Mouse (Mus musculus): ENCODE data around the gene Pabpc4. TPM values are rescaled to one million over a fixed set of nuclear protein-coding genes. Genes with fewer than 3 reads are reported as not detected.

The Pabpc4 gene
- 10 to 100 TPM; 62.6 to 65.5 TPM for total RNA-seq (2021)

DNA sequence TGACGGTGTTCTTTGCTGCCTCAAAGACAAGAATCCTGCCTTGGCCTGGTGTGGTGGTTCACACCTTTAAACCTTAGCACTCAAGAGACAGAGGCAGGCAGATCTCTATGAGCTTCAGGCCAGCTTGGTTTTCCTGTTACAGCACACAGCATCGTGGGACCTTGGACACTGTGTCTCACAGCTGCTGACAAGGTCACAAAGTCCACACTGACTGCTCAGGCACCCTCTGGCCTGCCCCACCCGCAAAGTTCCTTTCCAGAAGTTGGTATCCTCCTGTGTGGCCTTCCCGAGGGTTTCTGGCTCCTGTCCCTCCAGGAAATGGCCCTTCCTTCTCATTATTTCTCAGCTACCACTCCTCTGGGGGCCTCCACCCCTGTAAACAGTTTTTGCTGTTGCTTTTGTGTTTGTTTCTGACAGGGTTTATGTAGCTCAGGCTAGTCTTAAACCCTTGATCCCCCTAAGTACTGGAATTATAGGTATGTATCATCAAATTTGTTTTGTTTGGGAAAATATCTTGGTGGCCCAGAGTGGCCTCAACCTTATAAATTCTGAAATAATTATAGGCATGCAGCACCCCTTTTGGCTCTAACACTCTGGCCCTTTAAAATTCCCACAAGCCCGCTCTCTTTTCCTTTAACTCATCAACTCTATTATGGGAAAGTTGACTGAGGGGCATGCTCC is at the start of gene Pabpc4:
Pabpc4 (plus strand) TSS at position 631 of the 681 bp plus-strand sequence.
- intact Hi-C loops (cut with DNase I) = no loop called here
- no peak for DNase-seq

DNA sequence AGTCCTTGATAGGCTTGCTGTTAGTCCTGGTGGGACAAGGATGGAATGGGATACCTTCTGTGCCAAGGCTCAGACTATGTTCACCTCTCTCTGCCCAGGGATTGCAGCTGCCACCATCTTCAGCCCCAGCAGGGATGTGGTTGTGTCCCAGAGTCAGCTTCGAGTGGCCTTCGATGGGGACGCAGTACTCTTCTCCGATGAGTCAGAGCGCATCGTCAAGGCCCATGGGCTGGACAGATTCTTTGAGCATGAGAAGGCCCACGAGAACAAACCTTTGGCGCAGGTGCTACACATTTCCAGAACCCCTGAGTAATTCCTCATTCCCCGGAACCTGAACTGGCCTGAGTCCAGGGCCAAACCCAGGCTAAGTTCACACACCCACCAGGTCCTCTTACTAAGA is 48.2 kb upstream of the Pabpc4 start:
- no peak for DNase-seq
- intact Hi-C loops (cut with DNase I) = no loop called here

DNA sequence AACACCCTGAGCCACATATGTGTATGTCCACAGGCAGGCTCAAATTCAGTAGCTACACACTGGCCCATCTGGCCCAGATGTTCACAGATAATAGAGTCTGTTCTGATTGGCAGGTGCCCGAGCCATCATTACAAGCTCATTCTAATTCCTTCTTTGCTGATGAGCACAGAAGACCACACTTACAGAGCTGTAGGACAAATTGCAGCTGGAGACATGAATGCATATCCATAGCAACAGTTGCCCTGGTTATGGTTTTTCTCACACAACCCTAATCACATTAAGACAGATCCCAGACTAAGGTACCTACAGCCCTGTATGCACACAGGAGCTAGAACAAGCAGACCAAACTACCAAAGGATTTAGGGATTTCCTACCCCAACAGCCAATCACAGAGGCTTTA is 46.8 kb upstream of the Pabpc4 start:
- no peak for DNase-seq
- intact Hi-C loops (cut with DNase I) = loop anchor here (5.0 kb wide), 1 partner anchor 37 kb away; no protein-coding TSS in a partner anchor

DNA sequence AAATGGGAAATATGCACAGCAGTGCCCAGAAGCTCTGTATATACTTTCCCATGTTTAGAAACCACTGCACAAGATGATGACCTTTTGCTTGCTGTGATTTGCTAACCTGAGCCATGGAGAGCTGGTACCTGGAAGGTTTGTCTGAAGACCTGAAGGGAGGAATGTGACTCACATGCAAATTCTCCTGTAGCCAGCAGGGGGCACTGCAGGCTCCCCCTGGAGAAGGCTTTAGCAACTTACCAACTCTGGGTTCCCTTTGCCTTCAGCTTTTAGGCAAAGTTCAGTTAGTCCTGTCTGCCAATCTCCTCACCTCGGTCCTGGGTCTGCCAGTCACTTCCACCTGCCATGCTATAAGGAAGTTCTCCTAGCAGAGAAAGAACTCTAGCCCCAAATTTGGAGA is 45.4 kb upstream of the Pabpc4 start:
- DNase-seq = no peak
- intact Hi-C loops (cut with DNase I) = loop anchor here (5.0 kb wide), 1 partner anchor 36 kb away; no protein-coding TSS in a partner anchor

DNA sequence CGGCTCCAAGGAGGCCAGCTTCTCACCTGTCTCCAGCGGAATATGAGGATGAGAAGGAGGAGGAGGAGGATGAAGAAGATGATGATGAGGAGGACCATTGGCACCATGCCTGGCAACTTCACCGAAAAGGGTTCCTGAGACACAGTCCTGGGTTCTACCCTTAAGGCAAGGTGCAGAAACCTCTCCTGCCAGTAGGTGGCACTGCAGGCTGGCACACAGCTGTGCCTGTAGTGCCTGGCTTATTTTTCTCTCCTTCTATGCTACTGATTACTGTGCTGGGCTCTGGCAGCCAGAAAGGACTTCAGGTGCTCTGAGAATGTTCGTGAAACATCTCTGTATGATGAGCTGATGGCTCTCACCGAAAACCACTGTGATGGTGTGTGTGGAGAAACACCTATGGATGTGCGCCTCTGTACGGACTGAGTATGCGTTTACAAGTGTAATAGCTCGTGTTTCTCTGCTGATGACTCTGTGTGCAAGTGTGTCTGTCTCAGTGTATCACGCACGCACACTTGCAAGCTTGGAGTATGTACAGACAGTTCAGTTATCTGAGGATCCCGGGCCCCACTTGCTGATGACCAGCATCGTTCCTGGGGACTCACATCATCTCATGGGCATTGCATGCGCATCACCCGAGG is 42.3 kb upstream of the Pabpc4 start:
- peak; percentile 79 for DNase-seq
- intact Hi-C loops (cut with DNase I) = loop anchor here (5.0 kb wide), 1 partner anchor 32 kb away; no protein-coding TSS in a partner anchor

DNA sequence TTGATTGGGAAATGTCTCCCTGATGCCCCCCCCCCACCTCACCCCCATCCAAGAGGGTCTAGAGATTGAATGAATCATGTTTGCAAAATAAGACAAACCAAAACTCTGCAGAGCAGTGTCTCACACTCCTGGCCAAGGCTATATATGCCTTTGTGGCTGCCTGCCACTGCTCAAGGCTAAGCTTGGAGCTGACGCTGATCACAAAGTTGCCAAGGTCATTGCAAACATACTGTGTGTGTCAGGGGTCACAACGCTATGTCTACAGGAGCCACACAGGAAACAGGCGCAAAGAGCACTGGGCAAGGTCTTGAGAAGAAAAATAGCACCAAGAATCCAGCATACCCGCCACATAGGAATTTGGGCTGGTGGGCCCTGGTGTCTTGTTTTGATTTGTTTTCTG is 41.5 kb upstream of the Pabpc4 start:
- DNase-seq = no peak
- intact Hi-C loops (cut with DNase I) = no loop called here

DNA sequence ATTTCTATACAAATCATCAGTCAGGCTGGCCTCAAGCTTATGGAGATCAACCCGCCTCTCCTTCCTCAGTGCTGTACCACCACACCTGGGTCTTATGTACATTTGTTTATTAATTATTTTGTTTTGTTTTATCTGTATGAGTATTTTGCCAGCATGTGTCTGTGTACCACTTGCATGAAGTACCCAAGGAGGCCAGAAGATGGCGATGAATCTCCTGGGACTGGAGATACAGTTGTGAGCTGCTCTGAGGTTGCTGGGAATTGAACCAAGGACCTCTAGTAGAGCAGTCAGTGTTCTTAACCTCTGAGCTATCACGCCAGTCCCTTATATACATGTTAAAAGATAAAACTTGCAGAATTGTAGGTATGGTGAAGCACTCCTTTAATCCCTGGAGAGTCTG is 38.8 kb upstream of the Pabpc4 start:
- DNase-seq = no peak
- intact Hi-C loops (cut with DNase I) = no loop called here

DNA sequence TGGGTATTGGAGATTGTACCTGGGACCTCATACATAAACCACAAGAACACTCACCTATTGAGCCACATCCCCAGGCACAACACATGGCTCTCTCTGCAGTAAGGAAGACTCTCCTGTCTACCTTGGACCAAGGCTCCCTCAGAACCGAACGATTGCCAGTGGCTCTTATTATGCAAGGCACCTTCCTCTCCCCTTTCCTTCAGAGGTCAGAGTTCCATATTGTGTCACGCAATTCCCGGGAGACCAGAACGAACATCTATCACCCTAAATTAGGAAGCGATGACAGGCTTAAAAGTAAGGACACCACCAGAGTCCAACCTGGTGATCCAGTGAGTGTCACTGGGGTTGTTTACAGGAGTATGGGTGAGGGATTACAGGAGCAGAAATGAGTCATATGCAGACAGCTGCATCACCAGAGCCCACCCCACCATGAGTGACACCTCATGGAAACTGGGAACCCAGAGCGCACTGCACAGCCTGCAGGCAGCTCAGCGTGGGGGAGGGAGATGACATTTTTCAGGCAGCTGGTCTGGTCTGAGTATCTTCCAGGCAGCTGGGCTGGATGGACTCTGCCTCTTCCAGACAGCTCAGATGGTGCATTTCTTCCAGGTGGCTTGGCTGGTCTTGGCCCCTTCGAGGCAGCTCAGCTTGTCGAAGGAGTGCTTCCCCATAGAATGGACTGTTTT is 36.3 kb upstream of the Pabpc4 start:
- peak; percentile 62 for DNase-seq

DNA sequence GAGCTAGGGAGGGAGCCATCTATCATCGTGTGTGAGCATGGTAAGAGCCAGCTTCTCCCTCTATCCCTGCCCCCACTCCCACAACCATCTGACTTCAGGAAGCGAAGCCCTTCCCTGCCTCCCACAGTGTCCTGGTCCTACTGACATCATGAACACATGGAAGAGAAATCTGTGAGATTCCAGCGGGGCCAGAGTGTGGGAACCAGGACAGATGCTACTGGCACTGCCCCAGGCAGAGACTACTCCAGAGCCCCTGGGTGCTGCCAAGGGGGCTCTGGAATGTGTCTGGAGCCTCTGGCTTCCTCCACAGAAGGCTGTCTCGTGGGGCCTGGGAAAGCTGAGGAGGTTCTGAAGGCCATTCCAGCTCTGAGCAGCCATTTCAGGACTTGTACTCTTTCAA is 34.4 kb upstream of the Pabpc4 start:
- intact Hi-C loops (cut with DNase I) = no loop called here
- DNase-seq = peak; percentile 53

More for the DNA sequence above, 36.3 kb upstream of the Pabpc4 start:
- intact Hi-C loops (cut with DNase I) = no loop called here

DNA sequence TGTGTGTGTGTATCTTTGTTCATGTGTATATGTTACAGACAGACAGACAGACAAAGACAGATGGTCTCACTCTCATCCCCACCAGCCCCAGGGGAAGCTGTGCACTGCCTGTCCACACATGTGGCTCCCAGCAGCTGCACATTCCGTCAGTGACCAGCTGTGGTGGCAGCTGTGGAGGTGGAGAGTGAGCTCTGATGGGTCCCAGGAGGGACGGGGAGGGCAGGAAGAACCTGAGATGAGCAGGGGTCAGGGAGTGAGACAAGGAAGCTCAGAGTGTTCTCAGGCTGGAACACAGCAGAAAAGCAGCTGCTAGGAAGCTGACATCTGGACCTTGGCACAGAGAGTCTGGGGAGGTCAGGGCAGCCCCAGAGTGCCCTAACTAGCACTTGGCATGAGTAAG is 33.9 kb upstream of the Pabpc4 start:
- intact Hi-C loops (cut with DNase I) = no loop called here
- no peak for DNase-seq

DNA sequence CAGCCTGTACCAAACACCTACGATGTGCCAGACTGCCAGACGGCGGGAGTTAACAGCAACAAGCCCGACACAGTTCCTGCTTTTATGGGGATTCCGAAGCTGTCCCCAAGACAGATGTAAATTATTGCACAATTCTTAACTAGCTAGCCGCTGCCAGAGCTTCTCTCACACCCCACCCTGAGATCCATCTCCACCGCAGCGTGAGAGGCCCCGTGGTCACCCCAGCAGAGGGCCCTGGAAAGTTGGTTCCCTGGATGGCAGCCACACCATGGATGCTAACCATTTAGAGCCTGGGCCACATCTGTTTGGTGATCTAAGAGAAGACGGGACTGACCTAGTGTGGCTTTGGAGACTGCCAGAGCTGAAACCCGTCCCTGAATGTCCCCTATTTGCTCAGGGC is 33.0 kb upstream of the Pabpc4 start:
- intact Hi-C loops (cut with DNase I) = no loop called here
- DNase-seq = no peak

DNA sequence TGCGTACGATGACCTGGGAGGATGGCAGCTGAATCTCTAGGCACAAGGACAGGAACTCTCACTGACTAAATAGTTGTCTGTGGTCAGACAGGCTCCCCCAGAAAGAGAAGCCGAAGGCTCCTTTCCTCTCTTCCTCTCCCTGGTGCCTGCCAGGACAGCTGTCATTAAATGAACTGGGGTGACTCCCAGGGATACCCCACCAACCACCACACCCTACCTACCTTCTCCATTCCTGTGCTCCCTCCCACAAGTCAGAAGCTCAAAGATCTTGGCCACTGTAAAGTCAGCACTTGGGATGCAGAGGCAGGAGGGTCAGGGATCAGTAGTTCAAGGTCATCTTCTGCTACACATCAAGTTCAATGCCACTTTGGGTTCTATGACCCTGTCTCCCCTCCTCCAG is 29.3 kb upstream of the Pabpc4 start:
- intact Hi-C loops (cut with DNase I) = no loop called here

DNA sequence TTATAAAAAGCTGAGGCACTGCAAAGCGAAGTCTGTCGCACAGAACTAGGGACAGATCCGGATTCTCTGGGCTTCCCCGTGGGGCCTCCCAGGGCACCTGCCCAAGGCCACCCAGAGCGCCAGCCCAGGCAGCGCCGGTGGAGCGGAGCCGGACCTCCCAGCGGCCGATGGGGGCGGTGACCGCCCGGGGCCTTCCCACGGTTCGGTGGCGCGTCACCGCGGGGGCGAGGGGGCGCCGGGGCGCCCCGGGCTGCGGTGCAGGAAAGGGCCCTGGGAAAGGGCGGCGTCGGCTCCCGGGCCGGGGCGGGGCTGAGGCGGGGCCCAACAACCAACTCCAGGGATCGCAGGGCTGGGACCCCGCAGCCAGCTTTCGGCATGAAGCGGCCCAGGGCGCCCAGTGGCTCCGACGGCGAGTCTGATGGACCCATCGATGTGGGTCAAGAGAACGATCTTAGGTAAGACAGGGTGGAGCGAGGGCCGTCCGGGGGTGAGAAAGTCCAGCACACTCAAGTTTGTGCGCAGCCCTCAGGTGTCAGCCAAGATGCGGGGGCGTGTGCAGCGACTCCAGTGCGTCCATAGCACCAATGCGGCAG is 28.6 kb upstream of the Pabpc4 start, which contains the start of gene Heyl:
Heyl (plus strand) TSS at position 65 of the 593 bp plus-strand sequence.
- intact Hi-C loops (cut with DNase I) = no loop called here
- DNase-seq = no peak

More for the DNA sequence above, 29.3 kb upstream of the Pabpc4 start:
- DNase-seq = no peak

DNA sequence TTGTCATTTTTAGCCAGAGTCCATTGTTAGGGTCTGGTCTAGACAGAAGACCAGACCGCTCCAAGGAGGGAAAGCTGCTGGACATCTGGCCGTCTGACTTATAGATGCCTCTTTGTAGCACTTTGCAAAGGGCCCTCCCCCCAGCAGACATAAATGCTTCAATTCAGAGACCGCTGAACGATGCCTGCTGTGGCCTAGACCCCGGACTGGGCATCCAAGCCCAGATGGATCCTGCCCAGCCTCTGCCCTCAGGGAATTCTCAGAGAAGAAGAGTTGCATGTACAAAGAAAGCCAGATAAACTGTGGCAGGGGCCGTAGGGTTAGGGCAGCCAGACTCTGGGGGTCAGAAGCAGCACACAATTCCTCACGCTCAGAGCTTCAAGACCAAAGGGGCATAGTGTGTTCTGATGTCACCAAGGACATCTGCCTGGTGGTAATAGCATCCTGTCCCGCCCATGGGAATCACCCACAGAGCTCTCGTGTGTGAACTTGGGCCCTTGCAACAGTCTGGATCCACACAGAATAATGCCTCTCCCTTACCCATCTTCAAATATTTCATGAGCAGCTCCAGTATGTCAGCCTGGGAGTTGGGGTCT is 26.2 kb upstream of the Pabpc4 start:
- DNase-seq = no peak
- intact Hi-C loops (cut with DNase I) = no loop called here

DNA sequence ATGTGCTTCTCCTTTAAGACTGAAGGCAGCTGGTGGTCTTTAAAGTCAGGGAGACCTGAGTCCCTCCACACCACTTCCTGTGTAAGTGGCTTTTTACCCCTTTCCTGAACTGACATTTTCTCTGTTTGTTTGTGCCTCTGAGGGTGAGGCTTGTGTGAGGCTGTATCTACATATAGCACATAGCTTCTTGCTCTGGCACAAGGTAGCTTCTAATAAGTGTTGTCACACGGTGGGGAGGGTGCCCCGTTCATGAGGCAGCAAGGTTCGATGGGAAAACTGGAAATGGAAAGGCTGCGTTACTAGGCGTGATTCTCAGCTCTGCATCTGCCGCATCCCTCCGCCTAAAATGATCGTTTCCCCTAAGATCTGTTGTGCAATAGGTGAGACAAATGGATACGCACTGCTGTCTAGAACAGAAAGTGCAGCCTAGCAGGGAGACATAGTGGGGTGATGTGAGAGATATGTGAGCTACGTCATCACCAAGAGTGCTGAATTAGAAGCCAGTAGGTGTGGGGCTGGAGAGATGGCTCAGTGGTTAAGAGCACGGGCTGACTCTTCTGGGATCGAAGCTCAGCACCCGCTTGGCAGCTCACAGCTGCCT is 25.6 kb upstream of the Pabpc4 start:
- intact Hi-C loops (cut with DNase I) = no loop called here
- no peak for DNase-seq

DNA sequence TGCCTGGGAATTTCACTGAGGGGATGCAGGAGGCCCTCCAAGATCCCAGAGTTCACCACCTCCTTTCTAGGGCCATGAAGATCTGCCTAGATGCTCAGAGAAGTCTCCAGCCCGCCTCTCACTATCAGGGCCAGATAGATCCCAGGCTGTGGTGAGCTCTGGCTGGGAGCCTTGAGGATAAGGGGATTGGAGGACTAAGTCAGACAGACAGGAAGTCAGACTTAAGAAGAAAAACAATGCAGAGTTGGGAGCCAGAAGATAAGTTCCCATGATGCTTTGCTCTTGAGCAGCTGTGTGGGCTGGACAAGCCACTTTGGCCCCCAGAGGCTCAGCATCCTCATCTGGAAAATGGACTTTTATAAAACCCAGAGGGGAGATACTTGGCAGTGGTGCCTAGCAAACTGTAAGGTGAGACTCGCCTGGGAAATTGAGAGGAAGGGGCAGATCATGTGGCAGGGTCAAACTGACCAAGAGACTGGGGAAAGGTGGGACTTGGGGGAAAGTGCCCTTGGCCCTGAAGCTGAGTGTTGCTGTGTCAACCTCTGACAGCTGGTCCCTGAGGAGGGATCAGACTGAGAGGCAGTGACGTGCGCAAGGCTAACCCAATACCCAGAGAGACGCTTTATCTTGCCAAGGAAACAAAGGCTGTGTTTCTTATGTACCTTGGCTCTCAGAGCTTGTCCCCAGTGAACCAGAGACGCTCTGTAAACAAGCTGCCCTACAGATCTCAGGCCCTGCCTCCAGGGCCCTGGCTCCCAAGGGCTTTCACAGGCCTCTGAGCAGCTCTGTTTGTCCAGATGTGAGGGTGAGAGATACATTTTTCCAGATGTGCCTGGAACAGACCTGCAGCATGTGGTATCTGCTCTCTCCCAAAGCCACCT is 24.5 kb upstream of the Pabpc4 start:
- no peak for DNase-seq
- intact Hi-C loops (cut with DNase I) = no loop called here

DNA sequence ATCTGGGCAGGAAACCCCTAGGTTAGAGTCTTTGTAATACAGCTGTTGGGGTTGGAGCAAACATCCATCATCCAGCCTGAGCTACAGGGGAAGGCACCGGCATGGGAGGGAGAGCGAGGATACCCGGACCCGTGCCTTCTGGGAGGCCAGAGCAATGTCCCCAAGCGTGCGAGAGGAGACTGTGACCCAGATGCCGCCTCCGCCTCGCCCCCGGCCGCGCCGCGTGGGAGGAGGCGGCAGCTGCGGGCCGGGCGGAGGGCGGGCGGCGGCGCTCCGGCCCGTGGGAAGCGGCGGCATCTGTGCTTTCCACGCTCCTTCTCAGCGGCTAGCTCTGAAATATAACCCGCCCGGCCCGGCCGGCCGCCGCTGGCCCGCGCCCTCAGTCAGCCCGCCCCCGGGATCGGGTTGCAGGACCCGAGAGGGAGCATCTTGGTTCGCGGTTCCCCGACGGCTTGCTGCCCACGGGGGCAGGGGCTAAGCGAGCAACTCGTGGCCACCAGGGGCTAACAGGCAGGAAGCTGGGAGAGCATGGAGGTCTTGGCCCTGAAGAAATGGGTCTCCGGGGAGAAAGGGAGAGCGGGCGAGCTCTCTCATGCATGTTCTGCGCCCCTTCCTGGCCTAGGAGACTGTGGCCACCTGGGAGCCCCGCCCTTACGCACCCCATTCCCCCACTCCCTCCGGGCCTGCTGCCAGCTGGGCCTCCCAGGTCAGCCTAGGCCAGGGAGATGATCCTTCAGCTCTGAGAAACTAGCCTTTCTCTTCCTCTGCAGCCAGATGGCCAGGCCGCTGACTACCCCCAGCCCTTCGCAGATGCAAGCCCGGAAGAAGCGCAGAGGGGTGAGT is 22.6 kb upstream of the Pabpc4 start:
- intact Hi-C loops (cut with DNase I) = no loop called here
- DNase-seq = peak; percentile 29

DNA sequence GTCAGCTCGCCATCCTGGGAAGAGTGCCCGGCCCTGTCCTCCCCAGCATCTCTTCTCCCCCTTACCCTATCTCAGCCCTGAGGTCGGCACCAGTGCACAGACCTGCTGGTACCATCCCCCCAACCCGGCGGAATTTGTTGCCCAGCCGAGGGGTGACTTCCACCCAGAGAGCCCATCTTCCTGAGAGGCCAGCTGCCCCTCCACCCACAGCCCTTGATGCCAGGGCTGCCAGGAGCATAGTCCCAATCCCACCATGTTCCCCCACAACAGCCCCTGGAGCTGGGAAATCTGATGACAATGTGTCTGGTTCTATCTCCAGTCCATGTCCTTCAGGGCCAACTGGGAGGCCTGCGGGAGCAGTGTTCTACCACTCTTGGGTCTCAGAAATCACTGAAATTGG is 15.9 kb upstream of the Pabpc4 start:
- intact Hi-C loops (cut with DNase I) = no loop called here
- DNase-seq = no peak

DNA sequence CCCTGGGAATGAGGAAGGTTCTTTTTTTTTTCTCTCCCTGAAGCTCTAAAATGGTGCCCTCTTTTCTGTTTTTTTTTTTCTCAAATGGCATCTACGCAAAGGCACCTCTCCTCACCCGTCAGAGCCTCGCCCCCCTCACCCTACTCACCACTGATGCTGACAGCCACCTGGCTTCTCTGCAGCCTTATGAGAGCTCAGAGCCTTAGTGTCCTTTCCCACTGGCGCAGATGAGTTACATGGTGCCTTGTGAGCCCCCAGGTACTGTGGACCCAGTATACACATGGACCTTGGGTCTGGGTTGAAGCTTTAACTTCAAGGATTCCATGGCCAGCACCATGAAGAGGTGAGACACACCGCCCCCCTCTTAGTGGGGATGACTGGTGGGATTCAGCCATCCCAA is 15.5 kb upstream of the Pabpc4 start:
- intact Hi-C loops (cut with DNase I) = no loop called here
- DNase-seq = no peak
